Mouse (Mus musculus) ES-Bruce4 (cell line): ENCODE measurements at regions not wholly inside any gene's neighbourhood (a gene's known extent, or its start where the extent isn't known, plus 50 kb on each side); places are given as distances from the start of the nearest gene placed in this dataset.

ENCODE experiments used
- H3K27ac ChIP-seq: 2 replicates; pipeline ENCODE4 v1.5.1; 2012; ENCODE audit warnings: low read length, inconsistent platforms; ENCODE audit not compliant: insufficient read depth
- H3K27me3 ChIP-seq: 2 replicates; pipeline ENCODE4 v1.6.1; 2012; ENCODE audit warnings: mild to moderate bottlenecking, low read length, inconsistent platforms; ENCODE audit not compliant: control insufficient read depth, poor library complexity, insufficient read depth, severe bottlenecking
- H3K36me3 ChIP-seq: 2 replicates; pipeline ENCODE4 v1.6.1; 2012; ENCODE audit warnings: inconsistent platforms, mild to moderate bottlenecking, low read length, moderate library complexity; ENCODE audit not compliant: control insufficient read depth, poor library complexity, insufficient read depth, severe bottlenecking
- H3K4me1 ChIP-seq: one replicate; pipeline ENCODE4 v1.8.1; 2011; ENCODE audit warnings: low read length; ENCODE audit not compliant: control insufficient read depth, insufficient read depth
- H3K4me3 ChIP-seq: 2 replicates; pipeline ENCODE4 v1.5.1; 2011; ENCODE audit warnings: low read depth, mild to moderate bottlenecking, low read length
- H3K9ac ChIP-seq: 2 replicates; pipeline ENCODE4 v1.6.1; 2012; ENCODE audit warnings: low read depth, mild to moderate bottlenecking, inconsistent platforms; ENCODE audit not compliant: poor library complexity, severe bottlenecking
- H3K9me3 ChIP-seq: replicated peaks from 2 replicates; pipeline ENCODE4 v1.6.1; 2012; ENCODE audit warnings: mild to moderate bottlenecking, low read length, inconsistent platforms; ENCODE audit not compliant: control insufficient read depth, poor library complexity, insufficient read depth, severe bottlenecking
- CTCF ChIP-seq: IDR thresholded peaks from one replicate; pipeline ENCODE4 v1.8.1; 2011; ENCODE audit warnings: low read depth, low read length
- EP300 ChIP-seq: IDR thresholded peaks from 2 replicates; pipeline ENCODE4 v1.6.1; 2011; ENCODE audit warnings: low read depth, low read length; ENCODE audit not compliant: insufficient read depth
- POLR2A ChIP-seq: IDR thresholded peaks from one replicate; pipeline ENCODE4 v1.8.1; 2011; ENCODE audit warnings: low read length; ENCODE audit not compliant: insufficient read depth

DNA sequence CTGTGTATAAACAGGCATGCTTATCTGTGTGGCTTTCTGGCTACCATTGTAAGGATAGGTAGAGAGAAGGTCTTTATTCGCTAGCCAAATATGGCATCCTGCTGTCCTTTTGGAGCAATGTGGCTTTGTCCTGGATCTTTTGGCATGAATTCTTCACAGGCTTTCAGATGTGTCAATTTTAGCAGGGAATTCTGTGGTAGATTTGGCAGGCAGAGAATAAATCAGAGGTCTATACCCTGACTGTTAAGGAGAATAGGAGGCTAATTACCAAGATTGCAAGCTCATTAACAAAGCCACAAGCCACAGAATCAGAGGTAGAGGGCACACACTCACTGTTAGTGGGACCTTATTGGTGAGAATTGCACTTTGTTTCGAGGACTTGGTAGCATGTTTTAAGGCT is 217.2 kb upstream of the Camk1g start:
- H3K4me1 ChIP-seq: peaks cover 4% of the 10 kb centered on the region
- no peaks in the 10 kb centered on the region for H3K36me3 ChIP-seq
- H3K27ac ChIP-seq: no peak overlapping the region
- no peaks in the 10 kb centered on the region for H3K9me3 ChIP-seq
- H3K27me3 ChIP-seq: no peaks in the 10 kb centered on the region
- H3K4me3 ChIP-seq: no peak overlapping the region
- no peak overlapping the region for H3K9ac ChIP-seq
- TF ChIP-seq CTCF: no peak
- no peak for TF ChIP-seq POLR2A
- TF ChIP-seq EP300: no peak

- Histone ChIP-seq H3K27ac (no peak overlapping the region), H3K4me3 (no peak overlapping the region), H3K27me3 (no peaks in the 10 kb centered on the region), H3K9me3 (no peaks in the 10 kb centered on the region), H3K4me1 (peaks cover 4% of the 10 kb centered on the region), H3K36me3 (no peaks in the 10 kb centered on the region), H3K9ac (no peak overlapping the region)
- TF ChIP-seq EP300 (no peak), CTCF (no peak), POLR2A (no peak)
These were observed 216.8 kb upstream of the Camk1g start for GRCm38 (mm10) chr1:193586896-193587295.

GRCm38 (mm10) chr1:193583791-193584190 is 213.7 kb upstream of the Camk1g start:
- H3K27ac ChIP-seq: no peak overlapping the region
- TF ChIP-seq POLR2A (no peak), CTCF (no peak), EP300 (no peak)

GRCm38 (mm10) chr1:193580393-193580792 is 210.3 kb upstream of the Camk1g start:
- Histone ChIP-seq H3K4me3 (no peak overlapping the region), H3K36me3 (no peaks in the 10 kb centered on the region), H3K27ac (no peak overlapping the region), H3K4me1 (peaks cover 2% of the 10 kb centered on the region), H3K9ac (no peak overlapping the region), H3K9me3 (no peaks in the 10 kb centered on the region), H3K27me3 (no peaks in the 10 kb centered on the region)
- TF ChIP-seq EP300: no peak

More at GRCm38 (mm10) chr1:193583791-193584190, 213.7 kb upstream of the Camk1g start:
- no peaks in the 10 kb centered on the region for H3K9me3 ChIP-seq
- peaks cover 4% of the 10 kb centered on the region for H3K4me1 ChIP-seq
- no peaks in the 10 kb centered on the region for H3K36me3 ChIP-seq
- H3K9ac ChIP-seq: no peak overlapping the region
- no peak overlapping the region for H3K4me3 ChIP-seq
- no peaks in the 10 kb centered on the region for H3K27me3 ChIP-seq

DNA sequence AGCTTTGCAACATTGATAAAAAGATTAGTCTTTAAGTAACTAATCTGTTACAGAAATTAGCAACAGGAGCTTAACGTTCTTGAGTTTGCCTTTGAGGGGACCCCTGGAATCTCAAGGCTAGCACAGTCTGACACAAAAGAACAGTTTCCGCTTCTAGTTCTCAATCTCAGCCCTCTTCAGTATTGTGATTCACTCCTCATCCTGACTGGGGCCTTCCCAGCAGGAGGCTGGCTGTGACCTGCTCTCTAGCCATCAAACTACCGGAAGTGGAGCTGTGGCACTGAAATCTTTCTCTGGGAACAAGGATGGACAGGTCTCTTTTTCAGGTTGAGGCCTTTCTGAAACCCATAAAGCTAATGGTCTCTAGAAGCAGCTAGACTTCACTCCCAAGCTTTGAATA is 209.6 kb upstream of the Camk1g start:
- H3K4me1 ChIP-seq: peaks cover 2% of the 10 kb centered on the region
- no peaks in the 10 kb centered on the region for H3K9me3 ChIP-seq

GRCm38 (mm10) chr1:193578661-193579175 is 208.6 kb upstream of the Camk1g start:
- Histone ChIP-seq H3K4me1 (peaks cover 2% of the 10 kb centered on the region), H3K9me3 (no peaks in the 10 kb centered on the region), H3K9ac (no peak overlapping the region), H3K4me3 (no peak overlapping the region), H3K27ac (no peak overlapping the region), H3K36me3 (no peaks in the 10 kb centered on the region), H3K27me3 (no peaks in the 10 kb centered on the region)
- no peak for TF ChIP-seq EP300
- TF ChIP-seq CTCF: no peak
- no peak for TF ChIP-seq POLR2A

More for the DNA sequence above, 209.6 kb upstream of the Camk1g start:
- no peak overlapping the region for H3K27ac ChIP-seq
- no peaks in the 10 kb centered on the region for H3K27me3 ChIP-seq
- no peaks in the 10 kb centered on the region for H3K36me3 ChIP-seq
- H3K4me3 ChIP-seq: no peak overlapping the region
- no peak overlapping the region for H3K9ac ChIP-seq
- TF ChIP-seq CTCF (no peak), EP300 (no peak), POLR2A (no peak)
